Mouse (Mus musculus): Measurements from ENCODE around the gene Rtn4. TPM values are rescaled to one million over a fixed set of nuclear protein-coding genes. Genes with fewer than 3 reads are reported as not detected.

Rtn4 gene
- polyA plus RNA-seq, 1 experiment, result 72.2 TPM

- Histone ChIP-seq H3K4me3 (ENCODE audit: insufficient read depth, low read depth, low read length) (no peak overlapping the region), H3K27me3 (replicated peaks; ENCODE audit: control insufficient read depth, insufficient read depth, low read length) (no peaks in the 10 kb centered on the region), H3K27ac (ENCODE audit: insufficient read depth, low read depth, low read length) (no peak overlapping the region), H3K36me3 (ENCODE audit: control insufficient read depth, insufficient read depth, low read length) (no peaks in the 10 kb centered on the region), H3K4me1 (ENCODE audit: control insufficient read depth, insufficient read depth, low read length) (peaks cover 2% of the 10 kb centered on the region; the same call in 1 of the 2 replicates)
- DNase-seq, result no peak
- TF ChIP-seq CTCF (conservative IDR thresholded peaks at IDR 0.05; ENCODE audit: insufficient read depth, insufficient read length, low read depth, low read length) (no peak), POLR2A (IDR thresholded peaks at IDR 0.05; ENCODE audit: low read depth, low read length) (no peak)
Observed at GRCm38 (mm10) chr11:29725167-29725566, 32.4 kb downstream of the Rtn4 start.

- peaks cover 2% of the 10 kb centered on the region; the same call in 1 of the 2 replicates for H3K4me1 ChIP-seq (ENCODE audit: control insufficient read depth, insufficient read depth, low read length)
- no peaks in the 10 kb centered on the region for H3K27me3 ChIP-seq (replicated peaks; ENCODE audit: control insufficient read depth, insufficient read depth, low read length)
- no peak overlapping the region for H3K27ac ChIP-seq (ENCODE audit: insufficient read depth, low read depth, low read length)
- DNase-seq, result no peak
- H3K36me3 ChIP-seq (ENCODE audit: control insufficient read depth, insufficient read depth, low read length), result no peaks in the 10 kb centered on the region
- TF ChIP-seq CTCF (conservative IDR thresholded peaks at IDR 0.05; ENCODE audit: insufficient read depth, insufficient read length, low read depth, low read length) (no peak), POLR2A (IDR thresholded peaks at IDR 0.05; ENCODE audit: low read depth, low read length) (no peak)
- WGBS, result 92% methylated on average over 1 of the region's 1 CpGs
- no peak overlapping the region for H3K4me3 ChIP-seq (ENCODE audit: insufficient read depth, low read depth, low read length)
Observed at GRCm38 (mm10) chr11:29725610-29726009, 32.9 kb downstream of the Rtn4 start.

- 79% methylated on average over 1 of the region's 1 CpGs for WGBS
- Histone ChIP-seq H3K4me1 (ENCODE audit: control insufficient read depth, insufficient read depth, low read length) (no peaks in the 10 kb centered on the region), H3K27ac (ENCODE audit: insufficient read depth, low read depth, low read length) (no peak overlapping the region), H3K27me3 (replicated peaks; ENCODE audit: control insufficient read depth, insufficient read depth, low read length) (no peaks in the 10 kb centered on the region), H3K36me3 (ENCODE audit: control insufficient read depth, insufficient read depth, low read length) (no peaks in the 10 kb centered on the region), H3K4me3 (ENCODE audit: insufficient read depth, low read depth, low read length) (no peak overlapping the region)
- TF ChIP-seq CTCF (conservative IDR thresholded peaks at IDR 0.05; ENCODE audit: insufficient read depth, insufficient read length, low read depth, low read length), result no peak
- TF ChIP-seq POLR2A (IDR thresholded peaks at IDR 0.05; ENCODE audit: low read depth, low read length), result no peak
- DNase-seq, result no peak
Observed at GRCm38 (mm10) chr11:29727901-29728300, 35.2 kb downstream of the Rtn4 start.

- no peak for TF ChIP-seq CTCF (conservative IDR thresholded peaks at IDR 0.05; ENCODE audit: insufficient read depth, insufficient read length, low read depth, low read length)
- 96% methylated on average over 2 of the region's 2 CpGs for WGBS
- Histone ChIP-seq H3K27me3 (replicated peaks; ENCODE audit: control insufficient read depth, insufficient read depth, low read length) (no peaks in the 10 kb centered on the region), H3K27ac (ENCODE audit: insufficient read depth, low read depth, low read length) (no peak overlapping the region), H3K36me3 (ENCODE audit: control insufficient read depth, insufficient read depth, low read length) (no peaks in the 10 kb centered on the region; the same call in 1 of the 2 replicates), H3K4me1 (ENCODE audit: control insufficient read depth, insufficient read depth, low read length) (no peaks in the 10 kb centered on the region), H3K4me3 (ENCODE audit: insufficient read depth, low read depth, low read length) (no peak overlapping the region)
- DNase-seq, result no peak
Observed at GRCm38 (mm10) chr11:29739752-29740151, 47.0 kb downstream of the Rtn4 start.

- Histone ChIP-seq H3K4me3 (ENCODE audit: insufficient read depth, low read depth, low read length) (no peak overlapping the region), H3K27ac (ENCODE audit: insufficient read depth, low read depth, low read length) (no peak overlapping the region), H3K27me3 (replicated peaks; ENCODE audit: control insufficient read depth, insufficient read depth, low read length) (no peaks in the 10 kb centered on the region), H3K4me1 (ENCODE audit: control insufficient read depth, insufficient read depth, low read length) (no peaks in the 10 kb centered on the region), H3K36me3 (ENCODE audit: control insufficient read depth, insufficient read depth, low read length) (no peaks in the 10 kb centered on the region; the same call in none of the 2 replicates)
- TF ChIP-seq CTCF (conservative IDR thresholded peaks at IDR 0.05; ENCODE audit: insufficient read depth, insufficient read length, low read depth, low read length) (no peak), POLR2A (IDR thresholded peaks at IDR 0.05; ENCODE audit: low read depth, low read length) (no peak)
- DNase-seq, result no peak
- 92% methylated on average over 5 of the region's 5 CpGs for WGBS
Observed at GRCm38 (mm10) chr11:29744760-29745430, 52.1 kb downstream of the Rtn4 start.

GRCm38 (mm10) chr11:29745513-29745912 is 52.8 kb downstream of the Rtn4 start:
- 47% methylated on average over 2 of the region's 2 CpGs for WGBS
- no peaks in the 10 kb centered on the region; the same call in none of the 2 replicates for H3K36me3 ChIP-seq (ENCODE audit: control insufficient read depth, insufficient read depth, low read length)
- H3K4me3 ChIP-seq (ENCODE audit: insufficient read depth, low read depth, low read length), result no peak overlapping the region
- no peak for DNase-seq
- no peak overlapping the region for H3K27ac ChIP-seq (ENCODE audit: insufficient read depth, low read depth, low read length)
- TF ChIP-seq CTCF (conservative IDR thresholded peaks at IDR 0.05; ENCODE audit: insufficient read depth, insufficient read length, low read depth, low read length) (no peak), POLR2A (IDR thresholded peaks at IDR 0.05; ENCODE audit: low read depth, low read length) (no peak)
- H3K27me3 ChIP-seq (replicated peaks; ENCODE audit: control insufficient read depth, insufficient read depth, low read length), result no peaks in the 10 kb centered on the region
- no peaks in the 10 kb centered on the region for H3K4me1 ChIP-seq (ENCODE audit: control insufficient read depth, insufficient read depth, low read length)

- TF ChIP-seq POLR2A (IDR thresholded peaks at IDR 0.05; ENCODE audit: low read depth, low read length) (no peak), CTCF (conservative IDR thresholded peaks at IDR 0.05; ENCODE audit: insufficient read depth, insufficient read length, low read depth, low read length) (no peak)
- H3K4me3 ChIP-seq (ENCODE audit: insufficient read depth, low read depth, low read length), result no peak overlapping the region
- H3K36me3 ChIP-seq (ENCODE audit: control insufficient read depth, insufficient read depth, low read length), result no peaks in the 10 kb centered on the region; the same call in none of the 2 replicates
- H3K27ac ChIP-seq (ENCODE audit: insufficient read depth, low read depth, low read length), result no peak overlapping the region
- DNase-seq, result no peak
- 85% methylated on average over 9 of the region's 9 CpGs for whole genome bisulfite sequencing
- no peaks in the 10 kb centered on the region for H3K4me1 ChIP-seq (ENCODE audit: control insufficient read depth, insufficient read depth, low read length)
- no peaks in the 10 kb centered on the region for H3K27me3 ChIP-seq (replicated peaks; ENCODE audit: control insufficient read depth, insufficient read depth, low read length)
Observed at GRCm38 (mm10) chr11:29746203-29746602, 53.5 kb downstream of the Rtn4 start.
